Mouse (Mus musculus) cortical plate, adult 2 months (tissue): ENCODE results near the gene Nrtn.

Experiments
- CTCF ChIP-seq: fragments of 200-500 bp; IDR thresholded peaks from 2 replicates; pipeline ENCODE4 v1.5.1; 2011; ENCODE audit warnings: mild to moderate bottlenecking, control low read depth, low read length; ENCODE audit not compliant: insufficient read depth; ENCODE audit errors: extremely low read depth
- POLR2A ChIP-seq: fragments of 200-500 bp; IDR thresholded peaks from 2 replicates; pipeline ENCODE4 v1.6.1; 2011; ENCODE audit warnings: mild to moderate bottlenecking, low read length, control low read depth; ENCODE audit not compliant: insufficient read depth; ENCODE audit errors: extremely low read depth

- TF ChIP-seq CTCF (no peak), POLR2A (no peak)
These were observed 1.9 kb upstream of the Nrtn start for GRCm38 (mm10) chr17:56759261-56759660.
